Mouse (Mus musculus) monocyte, adult 2 months (primary cell): ENCODE data around the gene Inpp5f.

ENCODE experiments used
- DNase-seq, 2 experiments: peaks; one replicate each; pipeline ENCODE4 v3.0.0; 2022; ENCODE audit warnings: low spot score in 2 of 2, low read depth in 1 of 2

Gene Inpp5f

GRCm38 (mm10) chr7:128738041-128738440 lies 126.9 kb downstream of the Inpp5f start:
- no peak for DNase-seq

GRCm38 (mm10) chr7:128739116-128739461 lies 128.0 kb downstream of the Inpp5f start:
- DNase-seq = no peak

- DNase-seq = peak; percentile 40 to 46
Observed at GRCm38 (mm10) chr7:128739462-128740277, 128.5 kb downstream of the Inpp5f start.

- peak; percentile 73 to 87 for DNase-seq
Observed at GRCm38 (mm10) chr7:128740334-128740733, 129.2 kb downstream of the Inpp5f start, which contains the start of gene Mcmbp. Gene Mcmbp, minus strand, starts transcription at chr7:128740495.

GRCm38 (mm10) chr7:128743898-128744297 lies 132.8 kb downstream of the Inpp5f start:
- no peak for DNase-seq

GRCm38 (mm10) chr7:128744684-128745485 lies 133.8 kb downstream of the Inpp5f start, which contains the start of gene Sec23ip:
Gene Sec23ip, plus strand, starts transcription at chr7:128744943.
- peak; percentile 96 for DNase-seq
